Mouse (Mus musculus): ENCODE data around the gene Dus2.

DNA sequence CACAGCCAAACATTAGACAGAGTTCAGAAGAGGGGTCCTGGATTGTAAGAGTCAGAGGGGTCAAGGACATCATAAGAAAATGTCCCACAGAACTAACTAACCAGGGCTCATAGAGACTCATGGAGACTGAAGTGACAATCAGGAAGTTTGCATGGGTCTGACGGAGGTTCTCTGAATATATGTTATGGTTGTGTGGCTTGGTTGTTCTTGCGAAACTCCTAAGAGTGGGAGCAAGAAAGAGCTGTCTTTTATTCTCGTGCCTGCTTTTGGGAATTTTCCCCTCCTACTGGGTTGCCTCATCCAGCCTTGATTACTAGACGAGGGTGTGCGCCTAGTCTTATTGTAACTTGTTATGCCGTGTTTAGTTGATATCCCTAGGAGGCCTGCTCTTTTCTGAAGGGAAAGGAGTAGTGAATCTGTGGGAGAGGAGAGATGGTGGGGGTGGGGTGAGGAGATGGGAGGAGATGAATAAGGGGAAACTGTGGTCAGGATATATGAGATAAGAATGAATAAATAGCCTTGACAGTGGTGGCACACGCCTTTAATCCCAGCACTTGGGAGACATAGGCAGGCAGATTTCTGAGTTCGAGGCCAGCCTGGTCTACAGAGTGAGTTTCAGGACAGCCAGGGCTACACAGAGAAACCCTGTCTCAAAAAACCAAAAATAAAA is 13.5 kb downstream of the Dus2 start:
- TF ChIP-seq POLR2A (IDR thresholded peaks at IDR 0.05; ENCODE audit: insufficient read depth, low read depth, low read length) (no peak), CTCF (IDR thresholded peaks at IDR 0.05) (no peak)
